Mouse (Mus musculus): ENCODE data around the gene Tll2.

Gene Tll2

DNA sequence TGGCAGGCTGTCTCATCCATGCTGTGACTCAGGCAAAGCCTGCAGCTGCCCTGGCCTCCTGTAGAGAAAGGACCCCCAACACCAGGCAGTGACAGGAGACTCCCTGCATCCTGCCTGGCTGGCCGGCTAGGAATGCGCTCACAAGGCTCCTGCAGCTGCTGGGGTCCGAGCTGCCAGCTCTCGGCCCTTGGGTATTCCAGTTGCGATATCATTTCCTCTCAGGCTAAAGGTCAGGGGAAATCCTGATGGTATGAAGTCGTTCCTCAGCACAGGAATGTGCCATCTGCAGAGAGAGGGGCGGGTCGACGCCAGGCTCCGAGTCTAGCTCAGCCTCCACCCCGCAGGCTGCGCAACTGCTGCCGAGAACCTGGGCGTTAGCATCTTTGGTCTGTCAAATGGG is 46.2 kb downstream of the Tll2 start:
- no peak for DNase-seq (ENCODE audit: low spot score in 2 of 2)

DNA sequence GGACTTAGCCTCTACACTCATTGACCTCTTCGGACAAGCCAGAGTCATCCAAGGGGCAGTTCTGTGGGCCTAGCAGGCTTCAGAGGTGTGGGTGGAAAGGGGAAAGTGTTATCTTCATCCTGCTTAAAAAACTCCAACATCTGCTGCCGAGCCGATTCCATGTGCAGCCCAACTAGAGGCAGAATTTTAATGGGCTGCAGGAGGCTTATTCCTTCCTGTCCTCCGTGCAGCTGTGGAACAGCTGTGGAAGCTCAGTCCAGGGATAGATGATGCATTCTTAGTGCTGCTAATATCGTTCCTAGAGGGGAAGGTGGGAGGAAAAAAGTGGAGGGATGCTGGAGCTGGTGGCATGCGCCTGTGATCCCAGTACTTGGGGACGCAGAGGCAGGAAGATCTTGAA is 52.0 kb downstream of the Tll2 start:
- no peak for DNase-seq (ENCODE audit: low spot score in 2 of 2)

DNA sequence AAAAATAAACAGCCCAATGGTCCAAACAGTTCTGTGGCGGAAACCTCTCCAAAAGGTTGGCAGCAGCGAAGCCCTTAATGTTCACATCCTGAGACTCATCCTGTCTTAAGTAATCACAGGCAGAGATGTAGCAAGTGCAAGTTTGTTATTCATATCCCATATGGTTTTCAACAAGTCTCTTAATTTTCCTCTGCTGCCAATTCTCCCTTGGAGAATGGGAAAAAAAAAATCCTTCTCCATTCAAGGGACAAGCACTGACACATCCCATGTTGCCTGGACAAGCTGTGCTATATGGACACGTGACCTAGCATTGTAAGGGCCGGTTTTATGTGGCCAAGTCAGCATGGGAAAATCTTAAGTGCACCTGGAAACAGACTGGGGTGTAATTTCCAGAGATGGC is 54.2 kb downstream of the Tll2 start:
- DNase-seq (ENCODE audit: low spot score in 2 of 2) = no peak

DNA sequence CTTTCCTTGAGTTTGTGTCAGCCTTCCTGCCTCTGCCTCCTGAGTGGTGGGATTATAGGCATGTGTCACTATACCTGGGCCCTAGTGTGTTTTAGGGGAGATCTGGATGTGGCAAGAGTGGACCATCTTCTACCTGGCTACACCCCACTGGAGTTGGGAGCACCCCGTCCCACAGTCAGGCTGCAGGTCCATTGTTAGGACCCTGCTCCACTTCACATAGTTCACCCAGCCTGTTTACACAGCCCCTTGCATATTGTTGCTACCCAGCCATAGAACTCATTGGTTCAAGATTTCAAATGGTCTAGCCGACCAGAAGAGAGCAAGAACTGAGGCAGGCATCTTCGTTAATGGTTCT is 54.6 kb downstream of the Tll2 start:
- no peak for DNase-seq (ENCODE audit: low spot score in 2 of 2)

DNA sequence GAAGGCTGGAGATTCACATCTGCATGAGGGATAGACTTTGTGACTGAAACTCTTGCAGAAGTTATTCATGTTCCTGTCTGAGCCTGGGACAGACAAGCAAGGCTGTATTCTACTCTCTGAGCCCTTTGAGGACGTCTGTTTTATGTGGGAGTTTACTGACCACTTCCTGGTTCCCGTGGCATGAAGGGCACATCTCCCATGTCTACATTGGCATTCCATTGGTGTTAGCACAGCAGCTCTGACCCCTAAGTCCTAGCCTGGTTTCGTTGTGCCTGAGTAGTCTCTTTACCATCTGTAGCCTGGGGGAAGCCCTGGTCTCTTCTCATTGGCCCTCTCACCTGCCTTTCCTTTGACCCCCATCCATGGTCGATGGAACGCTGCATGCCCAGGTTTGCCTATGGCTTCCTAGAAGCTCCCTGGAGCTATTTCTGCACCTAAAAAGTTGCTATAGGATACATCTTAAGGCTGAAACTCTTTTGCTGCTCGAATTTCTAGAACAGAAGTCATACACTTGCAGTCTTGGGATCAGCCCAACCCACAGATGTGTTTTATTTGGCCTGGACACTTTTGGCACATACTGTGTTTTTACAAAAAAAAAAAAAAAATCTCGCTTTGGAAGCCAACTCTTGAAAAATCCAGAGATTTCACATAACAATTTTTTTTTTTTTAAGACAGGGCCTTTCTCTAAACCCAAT is 55.2 kb downstream of the Tll2 start:
- DNase-seq (ENCODE audit: low spot score in 2 of 2) = no peak

DNA sequence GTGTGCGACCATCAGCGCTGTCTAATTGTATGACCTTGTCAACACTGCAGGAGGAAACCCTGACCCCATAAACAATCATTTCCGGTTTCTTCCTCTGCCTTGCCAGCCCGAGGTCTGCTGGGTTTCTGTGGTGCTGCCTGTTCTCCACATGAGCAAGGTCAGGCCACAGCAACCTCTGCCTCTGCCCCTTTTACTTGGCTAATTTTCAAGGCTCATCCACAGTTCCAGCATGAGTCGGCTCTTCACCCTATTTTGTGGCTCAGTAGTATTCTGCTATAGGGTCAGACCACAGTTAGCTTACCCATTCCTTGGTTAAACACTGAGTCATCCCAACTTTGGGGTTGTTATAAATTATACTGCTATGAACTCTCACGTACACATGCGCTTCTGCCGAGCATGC is 65.7 kb downstream of the Tll2 start:
- no peak for DNase-seq (ENCODE audit: low spot score in 2 of 2)

DNA sequence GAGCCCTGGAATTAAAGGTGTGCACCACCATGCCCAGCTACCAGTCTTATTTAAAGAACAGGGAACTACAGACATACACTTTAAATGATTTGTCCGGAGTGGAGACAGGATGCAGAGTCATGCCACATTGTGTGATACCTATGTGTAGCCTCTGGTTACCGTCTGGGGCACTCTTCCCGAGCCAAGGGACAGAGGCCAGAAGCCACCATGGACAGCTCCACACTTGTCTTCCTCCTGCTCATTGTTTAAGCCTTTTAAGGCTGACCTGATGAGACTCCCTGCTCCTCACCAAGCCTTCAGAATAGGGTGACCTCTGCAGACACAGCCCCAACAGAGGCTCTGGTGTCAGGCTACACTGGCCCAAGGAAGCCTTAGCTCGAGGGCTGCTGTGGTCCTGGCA is 67.0 kb downstream of the Tll2 start:
- DNase-seq (ENCODE audit: low spot score in 2 of 2) = no peak

DNA sequence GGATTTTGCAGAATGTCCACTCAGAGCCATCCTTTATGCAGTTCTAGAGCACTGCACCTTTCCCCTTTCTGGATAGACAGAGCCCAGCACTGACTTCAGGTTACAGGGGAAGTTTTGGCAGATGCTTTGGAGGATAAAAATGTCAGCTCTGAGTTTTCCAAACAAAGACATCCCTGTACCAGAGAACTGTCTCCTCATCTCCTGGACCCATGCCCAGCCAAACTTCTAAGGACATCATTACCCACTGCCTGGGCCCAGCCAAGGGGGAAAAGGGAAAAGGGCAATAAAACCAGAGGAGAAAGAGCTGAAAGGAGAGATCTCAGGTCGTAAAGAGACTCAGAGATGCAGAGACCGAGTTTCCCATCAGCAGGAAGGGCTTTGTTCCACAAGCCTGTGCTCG is 83.6 kb downstream of the Tll2 start:
- DNase-seq (ENCODE audit: low spot score in 2 of 2) = no peak

DNA sequence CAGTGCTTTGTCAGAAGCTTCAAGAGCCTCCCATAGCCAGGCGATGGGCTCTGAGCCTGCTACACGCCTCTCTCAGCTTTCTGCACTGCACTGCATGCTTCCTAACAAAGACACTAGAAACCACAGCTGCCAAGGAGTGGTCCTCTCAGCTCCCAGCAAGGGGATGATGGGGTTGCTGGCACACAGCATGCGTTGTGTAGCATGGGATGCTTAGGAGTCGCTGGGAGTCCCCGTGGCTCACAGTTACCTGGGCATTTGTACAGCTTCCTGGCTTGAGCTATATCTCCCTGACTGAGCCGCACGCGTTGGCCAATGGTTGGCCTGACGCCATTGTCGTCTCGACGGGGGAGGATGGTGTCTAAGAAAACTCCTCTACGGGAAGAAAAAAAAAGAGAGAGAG is 86.7 kb downstream of the Tll2 start:
- peak; percentile 65 to 78 for DNase-seq (ENCODE audit: low spot score in 2 of 2)

DNA sequence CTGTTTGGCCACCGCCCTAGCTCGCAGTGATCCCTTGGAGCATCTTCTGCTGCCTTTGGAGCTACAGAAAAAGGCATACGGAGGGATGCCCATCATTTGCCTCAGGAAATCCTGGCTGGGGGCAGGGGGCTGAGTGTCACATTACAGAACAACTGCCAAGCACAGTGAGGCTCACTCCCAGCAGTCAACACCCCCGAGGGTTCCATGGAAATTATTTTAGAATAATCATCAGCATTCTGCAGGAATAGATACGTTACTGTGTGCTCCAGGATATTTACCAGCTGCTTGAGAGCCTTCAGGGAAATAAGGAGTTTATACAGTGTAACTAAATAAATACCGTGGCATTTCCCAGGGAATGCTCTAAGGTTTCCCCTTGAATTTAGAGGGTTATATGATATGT is 88.3 kb downstream of the Tll2 start:
- DNase-seq (ENCODE audit: low spot score in 2 of 2) = no peak

DNA sequence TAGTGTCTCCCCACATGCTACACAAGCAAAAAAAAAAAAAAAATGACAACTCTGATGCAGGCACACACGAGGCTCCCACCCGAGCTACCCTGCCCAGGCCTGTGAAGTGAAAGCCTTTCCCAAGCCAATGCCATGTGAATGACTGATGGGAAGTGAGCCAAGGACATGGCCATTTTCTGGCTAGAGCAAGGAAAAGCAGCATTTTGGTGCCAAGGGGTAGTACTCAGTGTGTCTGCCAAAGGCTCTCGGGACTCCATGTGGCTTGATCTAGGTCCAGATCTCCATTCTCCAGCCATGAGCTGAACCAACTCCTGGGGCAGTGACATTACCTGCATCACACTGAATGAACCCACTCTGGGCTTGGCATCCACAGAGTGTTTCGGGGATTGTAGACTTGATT is 89.3 kb downstream of the Tll2 start:
- DNase-seq (ENCODE audit: low spot score in 2 of 2) = no peak

DNA sequence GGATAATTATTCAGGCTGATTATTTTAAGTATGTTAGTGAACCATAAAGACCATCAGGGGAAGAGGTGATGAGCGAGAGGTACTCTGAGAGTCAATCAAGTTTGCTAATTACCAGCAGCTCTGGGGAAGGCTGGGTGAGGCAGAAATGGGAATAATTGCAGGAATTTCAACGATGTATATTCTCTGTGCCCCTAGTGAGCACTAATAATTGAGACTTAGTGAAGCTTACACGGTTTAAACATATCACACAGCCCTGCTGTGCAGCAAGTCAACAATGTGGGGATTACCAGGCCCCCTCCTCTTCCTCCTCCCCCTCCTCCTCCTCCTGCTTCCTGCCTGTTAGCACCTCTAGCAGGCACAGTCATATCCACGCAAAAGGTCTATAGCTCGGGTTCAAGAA is 92.0 kb downstream of the Tll2 start:
- no peak for DNase-seq (ENCODE audit: low spot score in 2 of 2)

DNA sequence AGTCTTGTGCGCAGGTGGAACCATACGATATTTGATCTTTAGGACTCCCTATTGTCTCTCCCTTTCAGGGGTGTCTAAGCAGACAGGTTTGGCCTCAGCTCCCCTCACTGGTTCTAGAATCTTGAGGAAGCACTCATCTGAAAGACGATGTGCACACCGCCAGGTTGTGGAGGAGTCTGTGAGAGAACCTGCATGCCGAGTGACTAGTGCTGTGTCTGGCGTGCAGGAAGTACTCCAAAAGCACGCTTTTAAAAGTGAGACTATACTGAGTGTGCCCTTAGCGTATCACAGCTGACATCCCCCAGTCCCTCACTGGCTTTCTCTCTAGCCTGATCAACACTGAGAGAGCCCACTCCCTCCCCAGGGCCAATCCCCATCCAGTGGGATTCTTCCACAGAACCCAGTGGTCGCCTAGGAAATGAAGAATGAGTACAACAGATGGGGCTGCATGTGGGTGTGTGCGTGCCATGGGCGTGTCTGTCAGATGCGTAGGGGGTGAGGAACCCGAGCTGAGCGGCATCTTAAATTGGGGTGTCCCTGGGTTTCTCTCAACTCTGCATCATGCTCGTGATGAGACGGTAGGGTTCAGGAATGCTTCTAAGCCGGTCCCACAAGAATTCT is 92.6 kb downstream of the Tll2 start:
- peak; percentile 61 to 67 for DNase-seq (ENCODE audit: low spot score in 2 of 2)

DNA sequence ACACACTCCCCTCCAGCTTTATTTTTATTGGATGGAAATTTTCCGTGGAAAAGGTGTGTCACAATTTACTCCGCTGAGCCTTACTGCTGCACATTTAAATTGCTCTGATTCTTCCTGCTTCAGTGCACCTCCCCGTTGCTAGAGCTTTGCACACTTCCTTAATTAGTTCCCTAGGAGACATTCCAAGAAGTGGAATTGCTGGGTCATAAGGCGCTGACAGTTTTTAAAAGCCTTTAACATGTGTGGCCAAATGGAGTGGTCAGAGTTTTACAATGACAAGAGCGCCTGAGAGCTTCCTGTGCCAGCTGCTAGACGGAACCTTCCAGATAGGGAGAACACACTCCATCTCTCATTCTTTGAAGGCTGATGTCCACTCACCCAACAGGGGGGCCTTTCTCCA is 94.0 kb downstream of the Tll2 start:
- DNase-seq (ENCODE audit: low spot score in 2 of 2) = no peak

DNA sequence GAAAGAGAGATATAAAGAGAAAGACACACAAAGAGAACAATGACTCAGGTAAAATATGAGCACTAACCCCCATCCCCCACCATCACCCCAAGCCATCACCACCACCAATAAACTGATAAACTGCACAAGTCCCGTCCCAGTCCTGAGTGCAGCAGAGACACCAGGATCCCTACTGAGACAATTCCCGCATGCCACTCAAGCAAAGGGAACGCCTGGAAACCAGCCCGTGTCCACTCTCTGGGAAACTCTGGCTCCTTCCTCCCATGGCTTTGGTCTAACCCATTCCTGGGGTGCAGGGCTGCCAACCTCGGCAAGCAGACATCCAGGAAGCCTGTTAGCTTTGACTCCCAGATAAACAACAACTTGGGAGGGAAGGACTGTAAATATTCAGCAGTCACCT is 96.6 kb downstream of the Tll2 start:
- DNase-seq (ENCODE audit: low spot score in 2 of 2) = no peak

DNA sequence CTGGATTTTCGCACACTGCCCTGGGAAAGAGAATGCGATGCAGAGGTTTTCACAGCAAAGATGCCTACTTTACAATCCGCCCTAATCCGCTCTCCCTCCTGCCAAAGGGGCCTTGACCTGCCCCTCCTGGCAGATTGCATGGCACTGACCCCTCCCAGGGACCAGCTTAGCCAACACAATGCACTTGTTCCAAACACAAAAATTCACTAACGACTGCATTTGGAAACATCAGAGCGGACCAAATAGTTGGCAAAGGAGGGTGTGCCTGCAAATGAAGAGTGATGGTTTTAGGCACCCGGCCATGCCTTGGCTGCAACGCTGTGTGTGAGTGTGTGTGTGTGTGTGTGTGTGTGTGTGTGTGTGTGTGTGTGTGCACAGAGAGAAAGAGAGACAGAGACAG is 97.1 kb downstream of the Tll2 start:
- no peak for DNase-seq (ENCODE audit: low spot score in 2 of 2)

DNA sequence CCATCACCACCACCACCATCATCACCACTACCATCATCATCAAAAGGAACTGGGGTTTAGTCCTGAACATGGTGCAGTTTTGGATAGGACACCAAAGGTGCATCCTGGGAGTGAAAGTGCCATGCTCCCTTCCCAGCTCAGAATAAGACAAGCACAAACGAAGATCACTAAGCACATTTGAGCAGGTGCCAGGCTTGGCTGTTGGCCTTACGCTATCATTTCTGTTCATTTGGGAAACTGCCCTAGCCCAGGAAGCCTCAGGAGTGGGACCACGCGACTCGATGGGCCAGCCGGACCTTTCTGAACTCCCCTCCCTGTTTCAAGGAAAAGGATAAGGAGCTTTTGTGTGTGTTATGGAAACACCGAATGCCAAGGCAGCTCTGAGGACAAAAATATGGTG is 98.0 kb downstream of the Tll2 start:
- DNase-seq (ENCODE audit: low spot score in 2 of 2) = no peak

DNA sequence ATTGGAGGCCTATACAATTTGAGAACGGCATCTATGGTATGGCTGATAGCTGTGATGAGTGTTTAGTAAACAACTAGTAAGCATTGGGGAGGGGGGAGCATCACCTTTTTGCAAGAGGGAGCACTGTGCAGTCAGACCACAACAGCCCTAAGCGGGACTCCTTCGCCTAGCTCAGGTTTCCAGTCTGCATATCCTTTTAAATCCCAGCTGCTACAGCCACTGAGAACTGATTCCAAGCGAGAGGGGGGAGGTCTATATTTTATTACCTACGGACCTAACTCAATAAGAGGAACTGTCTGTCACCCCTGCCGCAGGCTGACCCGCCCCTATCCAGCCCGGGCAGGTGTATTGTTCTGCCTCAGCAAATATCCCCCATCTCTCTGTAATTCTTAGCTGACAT is 99.1 kb downstream of the Tll2 start:
- no peak for DNase-seq (ENCODE audit: low spot score in 2 of 2)

DNA sequence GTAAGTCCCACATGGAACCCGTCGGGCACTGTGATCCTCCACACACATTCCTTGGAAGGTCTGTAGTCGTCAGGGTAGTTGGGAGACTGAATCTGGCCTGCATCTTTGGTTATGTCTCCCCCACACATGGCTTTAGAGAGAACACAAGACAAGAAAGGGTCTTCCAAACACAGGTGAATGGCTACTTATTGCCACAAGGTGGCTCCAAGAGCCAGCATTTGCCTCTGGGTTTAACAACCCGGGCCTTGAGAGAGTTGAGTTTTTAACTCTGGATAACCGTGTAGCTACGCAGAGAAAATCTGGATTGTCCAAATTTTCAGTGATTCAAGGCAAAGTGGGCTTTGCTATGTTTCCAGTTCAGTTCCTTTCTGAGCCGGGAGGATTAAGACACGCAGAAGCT is 101.7 kb downstream of the Tll2 start:
- peak; percentile 51 to 61 for DNase-seq (ENCODE audit: low spot score in 2 of 2)

DNA sequence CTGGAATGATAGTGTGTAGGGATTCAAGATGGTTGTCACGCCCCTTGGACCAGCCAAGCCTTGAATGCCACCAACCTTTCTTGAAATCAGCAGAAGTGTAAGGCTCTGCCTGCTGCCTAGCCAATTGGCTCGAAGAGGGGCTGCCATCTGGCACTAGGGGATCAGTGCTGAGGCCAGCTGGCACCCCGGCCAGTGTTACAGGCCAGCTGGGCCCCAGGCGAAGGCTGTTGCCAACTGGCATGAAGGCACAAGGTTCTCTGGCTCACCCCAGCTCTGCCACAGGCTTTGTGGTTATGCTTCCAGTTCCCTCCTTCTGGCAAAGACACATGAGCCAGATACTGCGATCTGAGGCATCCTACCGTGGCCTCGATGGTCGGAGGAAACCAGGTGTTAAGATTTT is 105.2 kb downstream of the Tll2 start:
- DNase-seq (ENCODE audit: low spot score in 2 of 2) = peak; percentile 31 to 67

DNA sequence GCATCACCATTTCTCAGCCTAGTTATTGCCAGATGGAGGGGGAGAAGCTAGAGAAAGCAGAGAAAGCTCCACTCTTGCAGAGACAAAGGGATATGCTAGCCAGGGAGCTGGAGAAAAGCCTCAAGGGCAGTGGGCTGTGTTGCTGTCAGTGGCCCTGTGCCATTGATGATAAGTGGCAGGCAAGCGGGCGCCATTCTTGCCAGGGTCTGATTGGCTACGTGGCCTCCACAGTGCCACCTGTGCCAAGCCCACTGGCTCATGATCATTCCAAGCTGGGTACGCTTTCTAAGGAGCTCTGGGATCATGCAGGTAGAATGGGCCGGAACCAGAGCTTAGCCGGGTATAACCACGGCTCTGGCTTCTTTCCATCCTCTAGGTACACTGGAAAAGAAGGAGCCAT is 105.8 kb downstream of the Tll2 start:
- no peak for DNase-seq (ENCODE audit: low spot score in 2 of 2)

DNA sequence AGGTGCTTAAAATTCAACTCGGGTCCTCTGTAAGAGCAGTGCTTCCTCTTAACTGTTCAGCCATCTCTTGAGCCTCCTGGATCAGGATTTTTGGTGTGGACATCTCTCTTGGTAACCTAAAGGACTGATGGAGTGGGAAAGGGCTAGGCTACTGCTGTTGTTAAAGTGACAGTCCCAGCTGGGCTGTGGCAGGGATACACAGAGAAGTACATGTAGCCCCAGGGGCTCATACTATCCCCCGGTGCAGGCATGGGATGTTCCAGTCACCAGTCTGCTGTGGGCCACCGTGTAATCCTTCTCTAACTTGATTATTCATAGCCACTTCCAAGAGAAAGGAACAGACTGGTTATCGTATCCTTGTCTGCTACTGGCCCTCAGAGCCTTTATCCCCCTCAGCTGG is 109.6 kb downstream of the Tll2 start:
- no peak for DNase-seq (ENCODE audit: low spot score in 2 of 2)

DNA sequence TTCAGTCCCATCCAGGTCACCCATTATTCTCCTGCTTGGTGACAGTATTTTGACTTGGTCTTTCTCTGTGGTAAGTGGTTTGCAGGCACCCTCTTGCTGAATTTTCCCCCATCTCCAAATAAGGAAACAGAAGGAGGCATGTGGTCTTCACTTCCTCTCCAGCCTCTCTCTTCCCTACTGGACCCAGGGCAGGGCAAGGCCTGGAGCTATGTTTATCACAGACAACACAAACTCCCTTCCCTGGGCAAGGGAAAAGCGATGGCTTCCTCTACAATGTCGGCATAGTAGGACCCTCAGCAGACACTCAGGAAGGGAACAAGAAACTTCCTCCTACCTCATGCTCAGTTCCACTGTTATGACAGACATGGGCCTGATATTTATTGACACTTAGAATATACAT is 114.7 kb downstream of the Tll2 start:
- DNase-seq (ENCODE audit: low spot score in 2 of 2) = no peak

DNA sequence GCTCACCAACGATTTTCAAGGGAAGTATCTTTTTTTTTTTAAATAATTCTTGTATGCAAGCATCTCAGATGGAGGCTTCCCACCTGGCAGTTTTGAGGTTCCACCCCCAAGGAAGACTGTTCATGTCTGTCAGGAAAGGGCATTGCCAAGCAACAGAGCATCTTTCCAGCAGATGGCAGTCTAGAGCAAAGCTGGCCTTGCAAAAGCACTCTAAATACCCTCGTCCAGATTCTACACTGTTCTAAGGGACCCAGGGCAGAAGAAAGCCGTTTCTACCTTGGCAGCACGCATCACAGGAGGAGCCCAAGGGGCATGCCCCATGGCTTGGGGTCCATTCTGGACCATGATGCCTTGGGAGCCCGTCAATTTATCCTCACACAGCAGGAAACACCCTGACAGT is 116.8 kb downstream of the Tll2 start:
- DNase-seq (ENCODE audit: low spot score in 2 of 2) = peak; percentile 78 to 80
